Mouse (Mus musculus) thymus, adult 2 months (tissue): ENCODE measurements around the gene Brsk2. TPM values are rescaled to one million over a fixed set of nuclear protein-coding genes. Genes with fewer than 3 reads are reported as not detected.
A peak's percentile ranks its signal among the peaks of the same experiment; 100 is the strongest.

Source experiments
- DNase-seq: peaks from one replicate; pipeline ENCODE4 v3.0.0; 2021
- H3K27ac ChIP-seq: fragments of 200-500 bp; 2 replicates; pipeline ENCODE4 v1.5.1; 2012; ENCODE audit warnings: low read length, control low read depth; ENCODE audit not compliant: control insufficient read depth, insufficient read depth
- H3K27me3 ChIP-seq: fragments of 200-500 bp; 2 replicates; pipeline ENCODE4 v1.6.1; 2012; ENCODE audit warnings: mild to moderate bottlenecking, low read length, moderate library complexity, mixed read lengths; ENCODE audit not compliant: control insufficient read depth, insufficient read depth
- H3K36me3 ChIP-seq: fragments of 200-500 bp; 2 replicates; pipeline ENCODE4 v1.6.1; 2012; ENCODE audit warnings: mild to moderate bottlenecking, low read length, moderate library complexity; ENCODE audit not compliant: control insufficient read depth, insufficient read depth
- H3K4me1 ChIP-seq: fragments of 200-500 bp; replicated peaks from 2 replicates; pipeline ENCODE4 v1.6.1; 2012; ENCODE audit warnings: low read length; ENCODE audit not compliant: control insufficient read depth, insufficient read depth
- H3K4me3 ChIP-seq: fragments of 200-500 bp; 2 replicates; pipeline ENCODE4 v1.5.1; 2012; ENCODE audit warnings: mild to moderate bottlenecking, low read length, control low read depth, moderate library complexity; ENCODE audit not compliant: control insufficient read depth, insufficient read depth
- CTCF ChIP-seq: fragments of 200-500 bp; IDR thresholded peaks from 2 replicates; pipeline ENCODE4 v1.5.1; 2012; ENCODE audit warnings: mild to moderate bottlenecking, control low read depth, low read length, moderate library complexity, borderline replicate concordance; ENCODE audit not compliant: control insufficient read depth, poor library complexity, insufficient read depth; ENCODE audit errors: extremely low read depth
- POLR2A ChIP-seq: fragments of 200-500 bp; IDR thresholded peaks from 2 replicates; pipeline ENCODE4 v1.6.1; 2012; ENCODE audit warnings: mild to moderate bottlenecking, low read length, control low read depth, moderate library complexity; ENCODE audit not compliant: control insufficient read depth, poor library complexity, insufficient read depth; ENCODE audit errors: extremely low read depth
- WGBS: fragments of 180-500 bp; shearing (Covaris S2); methylation state at CpG from one replicate; pipeline ENCODE4 v1.1.7; 2018; 5-methylcytosine and 5-hydroxymethylcytosine counted together
- polyA plus RNA-seq: library from polyadenylated mRNA; depleted of rRNA; stranded (reverse); fragments of >200 nt; gene quantifications from 2 replicates; pipeline ENCODE4 v1.2.3, GENCODE M21; 2012; rRNA removed

Gene Brsk2
- 0.27 and 0.40 TPM in 2 replicates for polyA plus RNA-seq

DNA sequence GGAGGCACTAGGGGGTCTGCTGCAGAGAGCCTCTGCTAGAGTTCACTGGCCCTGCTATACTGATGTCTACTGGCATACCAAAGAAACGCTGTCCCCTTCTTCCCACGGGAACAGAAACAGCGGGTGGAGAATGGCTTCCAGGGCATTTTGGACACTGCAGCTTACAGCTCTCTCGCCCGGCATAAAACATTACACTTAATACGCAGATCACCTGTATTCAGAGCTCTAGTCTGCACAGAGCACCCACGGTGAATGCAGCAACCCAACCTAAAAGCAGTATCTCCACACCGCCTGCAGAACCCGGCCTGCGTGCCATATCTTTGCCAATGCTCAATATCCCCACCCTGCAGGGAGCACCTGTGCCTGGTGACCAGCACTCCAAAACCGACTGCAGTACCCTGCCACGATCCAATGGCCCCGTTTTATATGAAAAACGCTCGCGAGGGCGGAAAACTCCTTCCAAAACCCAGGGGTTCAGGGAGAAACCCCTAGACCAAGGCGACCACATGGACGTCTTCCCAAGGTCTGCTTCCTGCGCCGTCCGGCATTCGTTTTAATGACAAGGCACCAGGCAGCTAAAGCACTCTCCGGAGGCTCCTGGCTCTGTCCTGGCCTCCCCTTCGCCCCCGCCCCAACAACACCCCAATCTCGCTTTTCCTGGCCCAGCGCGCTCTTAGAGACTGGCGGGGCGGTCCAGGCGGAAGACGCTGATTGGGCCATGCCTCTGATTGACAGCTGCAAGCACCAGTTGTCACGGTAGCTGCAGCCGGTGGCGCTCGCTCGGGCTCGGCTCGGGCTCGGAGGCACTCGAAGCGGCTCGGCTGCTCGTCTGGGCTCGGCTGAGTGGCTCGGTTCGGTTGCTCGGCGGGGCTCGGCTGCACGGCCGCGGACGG is at the start of gene Brsk2:
Gene Brsk2, plus strand, starts transcription at position 846 of the 893 bp plus-strand sequence.
- Histone ChIP-seq H3K36me3 (no peaks in the 10 kb centered on the region), H3K4me1 (peaks cover 9% of the 10 kb centered on the region), H3K27me3 (peaks cover 8% of the 10 kb centered on the region), H3K4me3 (peak within 1 kb of the TSS; percentile 37), H3K27ac (no peak within 1 kb of the TSS)
- 0 out of 2 replicates have a peak, but pooled peaks have one; percentile 35 for TF ChIP-seq POLR2A
- peak; percentile 39; the same call in 1 of the 2 replicates for TF ChIP-seq CTCF
- peak; percentile 92 for DNase-seq
- 5% methylated on average over 55 of the region's 55 CpGs for WGBS

DNA sequence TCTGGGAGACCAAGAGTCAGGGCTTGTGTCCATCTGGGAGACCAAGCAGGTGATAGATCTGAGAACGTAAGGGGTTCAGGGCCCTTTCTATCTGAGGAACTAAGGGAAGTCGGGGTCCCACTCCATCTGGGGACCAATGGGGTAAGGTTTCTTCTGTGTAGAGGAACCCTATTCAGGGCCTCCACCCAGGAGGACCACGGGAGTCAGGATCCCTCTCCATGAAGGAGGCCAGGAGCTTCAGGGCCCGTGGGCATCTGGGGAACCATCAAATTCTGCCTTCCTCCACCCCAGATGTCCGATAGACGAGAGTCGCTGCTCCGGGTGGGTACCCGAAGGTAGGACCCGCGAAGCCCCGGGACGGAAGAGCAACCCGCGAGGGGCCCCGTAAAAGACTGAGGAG is 47.7 kb upstream of the Brsk2 start:
- H3K27ac ChIP-seq = peak overlapping the region; percentile 4; the same call in 1 of the 2 replicates
- TF ChIP-seq CTCF (no peak), POLR2A (no peak)
- no peak for DNase-seq
- peaks cover 11% of the 10 kb centered on the region for H3K4me1 ChIP-seq
- no peaks in the 10 kb centered on the region for H3K36me3 ChIP-seq
- H3K4me3 ChIP-seq = peak overlapping the region; percentile 82
- H3K27me3 ChIP-seq = no peaks in the 10 kb centered on the region; the same call in 1 of the 2 replicates
- WGBS = under 1% methylated on average over 16 of the region's 16 CpGs

DNA sequence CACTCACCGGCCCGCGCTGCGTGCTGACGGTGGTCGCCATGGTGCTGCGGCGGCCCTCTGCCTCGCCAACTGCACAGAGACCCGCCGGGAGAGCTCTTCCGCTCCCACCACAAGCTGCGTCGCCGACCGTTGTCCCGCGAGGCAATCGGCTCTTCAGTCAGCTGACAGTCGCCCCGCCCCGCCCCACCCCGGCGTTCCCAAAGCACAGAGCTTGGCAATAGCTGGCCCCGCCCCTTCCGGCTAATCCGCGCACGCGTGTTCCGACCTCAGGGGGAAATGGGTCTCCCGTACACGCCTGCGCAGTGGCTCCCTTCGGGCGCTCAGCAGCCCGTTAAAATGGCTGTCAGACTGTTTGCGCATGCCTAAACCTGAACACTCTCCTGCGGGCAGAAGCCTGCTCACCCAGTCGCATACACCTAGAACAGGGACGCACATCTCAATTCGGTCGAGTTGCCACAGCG is 47.3 kb upstream of the Brsk2 start:
- peak overlapping the region; percentile 26; the same call in 1 of the 2 replicates for H3K27ac ChIP-seq
- peaks cover 11% of the 10 kb centered on the region for H3K4me1 ChIP-seq
- H3K4me3 ChIP-seq = peak overlapping the region; percentile 82
- TF ChIP-seq POLR2A (peak; percentile 79), CTCF (peak; percentile 69; the same call in 1 of the 2 replicates)
- under 1% methylated on average over 44 of the region's 44 CpGs for WGBS
- peak; percentile 100 for DNase-seq
- no peaks in the 10 kb centered on the region; the same call in 1 of the 2 replicates for H3K27me3 ChIP-seq
- no peaks in the 10 kb centered on the region for H3K36me3 ChIP-seq

DNA sequence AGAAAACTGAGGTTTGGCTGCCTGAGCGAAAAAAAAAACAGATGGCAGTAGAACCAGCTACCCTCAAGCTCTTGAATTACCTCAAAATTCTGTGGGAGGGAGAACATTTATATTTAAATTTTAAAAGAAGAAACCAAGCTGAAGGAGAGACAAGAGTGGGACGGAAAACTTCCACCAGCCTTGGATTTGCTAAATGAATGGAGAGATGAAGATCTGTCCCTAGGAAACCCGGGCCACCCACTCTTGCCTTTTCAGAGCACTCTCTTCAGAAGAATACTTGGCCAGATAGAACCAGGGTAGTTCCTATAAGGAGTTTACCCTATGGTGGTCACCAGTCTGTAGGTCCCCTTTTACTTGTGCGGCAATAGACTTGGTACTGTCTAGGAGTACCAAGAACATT is 46.8 kb upstream of the Brsk2 start:
- 90% methylated on average over 4 of the region's 4 CpGs for WGBS
- peak; percentile 9 for DNase-seq
- peaks cover 11% of the 10 kb centered on the region for H3K4me1 ChIP-seq
- H3K27me3 ChIP-seq = no peaks in the 10 kb centered on the region; the same call in 1 of the 2 replicates
- peak overlapping the region; percentile 26; the same call in 1 of the 2 replicates for H3K27ac ChIP-seq
- peak overlapping the region; percentile 34 for H3K4me3 ChIP-seq
- TF ChIP-seq POLR2A = no peak
- no peak for TF ChIP-seq CTCF
- no peaks in the 10 kb centered on the region for H3K36me3 ChIP-seq

DNA sequence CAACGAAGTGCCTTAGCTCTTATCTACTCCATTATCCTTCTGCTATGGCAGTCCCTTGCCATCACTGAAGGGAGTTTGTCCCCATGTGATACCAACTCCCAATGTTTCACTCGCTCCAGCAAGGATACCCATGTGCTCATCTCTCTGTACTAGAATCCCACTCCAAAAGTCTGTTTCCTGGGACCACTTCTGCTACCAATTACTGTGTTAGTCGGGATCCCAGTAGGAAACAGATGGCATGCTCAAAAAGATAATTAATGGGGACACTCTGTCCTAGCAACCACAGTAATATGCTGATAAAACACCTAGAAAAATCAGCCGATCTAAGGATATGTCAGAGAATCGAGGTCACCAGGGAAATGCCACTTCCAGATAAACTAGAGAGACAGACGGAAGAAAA is 41.0 kb upstream of the Brsk2 start:
- DNase-seq = no peak
- Histone ChIP-seq H3K27me3 (no peaks in the 10 kb centered on the region; the same call in 1 of the 2 replicates), H3K36me3 (no peaks in the 10 kb centered on the region), H3K27ac (no peak overlapping the region), H3K4me1 (no peaks in the 10 kb centered on the region), H3K4me3 (no peak overlapping the region)
- TF ChIP-seq POLR2A (no peak), CTCF (no peak)
- 86% methylated on average over 6 of the region's 6 CpGs for WGBS

DNA sequence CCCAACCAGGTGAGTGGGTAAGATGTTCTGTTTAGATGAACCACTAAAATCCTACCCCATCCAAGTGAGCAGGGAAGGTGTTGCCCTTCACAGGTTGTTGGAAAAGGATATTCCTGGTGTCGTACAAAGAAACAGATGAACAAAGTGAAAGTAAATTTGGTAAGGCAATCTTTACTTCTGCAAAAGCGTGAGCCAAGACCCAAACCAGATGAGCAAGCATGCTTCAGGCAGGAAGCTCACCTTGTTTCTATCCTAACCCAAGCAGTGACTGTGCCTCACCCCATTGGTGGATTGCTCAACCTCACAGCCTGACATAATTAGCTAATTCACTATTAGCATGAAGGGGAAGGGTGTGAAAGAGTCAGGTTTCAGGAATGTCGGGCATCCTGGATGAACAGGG is 38.2 kb upstream of the Brsk2 start:
- Histone ChIP-seq H3K27me3 (no peaks in the 10 kb centered on the region), H3K4me1 (no peaks in the 10 kb centered on the region), H3K4me3 (no peak overlapping the region), H3K27ac (no peak overlapping the region), H3K36me3 (no peaks in the 10 kb centered on the region)
- DNase-seq = no peak
- WGBS = 54% methylated on average over 3 of the region's 3 CpGs
- TF ChIP-seq POLR2A (no peak), CTCF (no peak)
